ENCODE assay signal across 20 mouse cellular contexts in the genomic region with DNA sequence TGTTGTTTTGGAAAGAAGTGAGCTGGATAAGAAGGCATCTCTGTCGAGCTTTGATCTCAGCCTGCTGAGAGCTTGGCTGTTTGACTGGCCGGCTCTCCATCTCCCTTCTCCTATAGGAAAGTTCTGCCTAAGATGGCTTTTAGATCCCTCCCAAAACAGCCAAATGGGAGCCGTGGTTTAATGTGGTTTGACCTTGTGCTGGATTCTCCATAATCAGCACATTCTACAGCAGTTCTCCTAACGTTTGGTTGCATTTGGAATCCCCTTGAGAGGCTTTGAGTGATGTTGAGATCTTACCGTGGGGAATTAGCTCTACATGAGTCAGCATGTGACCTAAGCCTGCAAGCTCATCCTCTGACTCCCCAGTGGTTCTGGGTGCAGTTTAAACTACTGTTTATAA.
DNase-seq lines count a peak whose midpoint lies in the region; ATAC-seq and TF ChIP-seq lines count a peak whose summit lies in the region.
"Had no signal": no experiment of that assay in that cellular context is flagged by ENCODE, and none has a peak within 500 bp of the region (broad histone marks: within the 10 kb centered on the region; RNA-seq: fewer than 3 reads in every experiment).

No protein-coding gene starts in this region.

- no peak overlapping the region for H3ac ChIP-seq in C2C12 (ENCODE audit: control insufficient read depth, insufficient read length, low read depth)

- H3K9me3 ChIP-seq in heart, embryonic 11.5 days (replicated peaks; ENCODE audit: control insufficient read depth, low read length) = no peaks in the 10 kb centered on the region
- H3K9me3 ChIP-seq: embryonic facial prominence, embryonic 10.5 days; embryonic facial prominence, embryonic 12.5 days; forebrain, embryonic 12.5 days had no signal

- H3K9ac ChIP-seq in heart, embryonic 11.5 days (ENCODE audit: low read depth, low read length) = no peak overlapping the region
- H3K9ac ChIP-seq: embryonic facial prominence, embryonic 12.5 days; forebrain, embryonic 12.5 days had no signal

- no peaks in the 10 kb centered on the region for H3K27me3 ChIP-seq in C2C12 (ENCODE audit: control insufficient read depth, insufficient read depth, insufficient read length)
- peaks cover 2% of the 10 kb centered on the region for H3K27me3 ChIP-seq in Patski
- no peaks in the 10 kb centered on the region for H3K27me3 ChIP-seq in heart, embryonic 11.5 days (ENCODE audit: control insufficient read depth, insufficient read depth, low read length)
- H3K27me3 ChIP-seq: embryonic facial prominence, embryonic 12.5 days; forebrain, embryonic 12.5 days had no signal

- H3K36me3 ChIP-seq in C2C12 (ENCODE audit: control insufficient read depth, insufficient read depth) = no peaks in the 10 kb centered on the region
- no peaks in the 10 kb centered on the region for H3K36me3 ChIP-seq in heart, embryonic 11.5 days (ENCODE audit: control insufficient read depth, insufficient read depth, low read length)
- H3K36me3 ChIP-seq: embryonic facial prominence, embryonic 10.5 days; embryonic facial prominence, embryonic 12.5 days; forebrain, embryonic 12.5 days had no signal

- POLR2A ChIA-PET in Patski (lab: Charles Lee) = no interaction called here

- H3K4me1 ChIP-seq in heart, embryonic 11.5 days (ENCODE audit: control insufficient read depth, insufficient read depth, low read length) = no peaks in the 10 kb centered on the region
- H3K4me1 ChIP-seq: embryonic facial prominence, embryonic 10.5 days; embryonic facial prominence, embryonic 12.5 days; forebrain, embryonic 12.5 days had no signal

- no peak overlapping the region for H3K27ac ChIP-seq in heart, embryonic 11.5 days (ENCODE audit: low read depth, low read length)
- H3K27ac ChIP-seq: embryonic facial prominence, embryonic 10.5 days; embryonic facial prominence, embryonic 12.5 days; forebrain, embryonic 12.5 days had no signal

- CTCF ChIA-PET in Patski (lab: Charles Lee) = interaction anchor here (1.1 to 1.9 kb wide), 2 partner anchors 16 to 93 kb away, joined by 3 to 5 read pairs; no protein-coding TSS in a partner anchor

- ATAC-seq in Patski = peak; percentile 80
- no peak for ATAC-seq in heart, embryonic 11.5 days (replicated peaks; ENCODE audit: insufficient number of reproducible peaks, low FRiP score, low TSS enrichment)
- ATAC-seq: forebrain, embryonic 14.5 days; forebrain, embryonic 16.5 days had no signal

- H3K4me2 ChIP-seq in heart, embryonic 11.5 days = no peak overlapping the region
- H3K4me2 ChIP-seq: embryonic facial prominence, embryonic 12.5 days; forebrain, embryonic 12.5 days had no signal

- no peak for TF ChIP-seq CTCF in C2C12 (IDR thresholded peaks at IDR 0.05; ENCODE audit: control insufficient read depth, insufficient read depth, insufficient read length)
- no peak for TF ChIP-seq CTCF in Patski (IDR thresholded peaks at IDR 0.05)

- 56% methylated on average over 5 of the region's 5 CpGs for WGBS in heart, embryonic 11.5 days (ENCODE audit: insufficient replicate concordance)

- H3K79me2 ChIP-seq in C2C12 (ENCODE audit: control insufficient read depth, insufficient read depth) = no peaks in the 10 kb centered on the region

- in situ Hi-C loops in Patski (cut with MboI; ENCODE audit: low pct_unique_long_range_greater_than_20kb) = no loop called here

- H3K4me3 ChIP-seq in C2C12 (ENCODE audit: insufficient read depth, poor library complexity, severe bottlenecking) = no peak overlapping the region
- H3K4me3 ChIP-seq in heart, embryonic 11.5 days (ENCODE audit: low read depth, low read length) = no peak overlapping the region
- H3K4me3 ChIP-seq: embryonic facial prominence, embryonic 10.5 days; embryonic facial prominence, embryonic 12.5 days; forebrain, embryonic 12.5 days had no signal

- H3K79me3 ChIP-seq in C2C12 (ENCODE audit: low read depth) = no peaks in the 10 kb centered on the region

- peak; percentile 43 for DNase-seq in 3134 (ENCODE audit: extremely low read depth, insufficient read length, low spot score)
- peak; percentile 27 for DNase-seq in Patski (ENCODE audit: low read depth, low spot score)
- no peak for DNase-seq in lung, postnatal 10 days
- DNase-seq in cerebellum, postnatal 10 days = no peak
- DNase-seq: adrenal gland, adult 2 months; adrenal gland, postnatal 10 days; adrenal gland, postnatal 25 days; B cell, adult 2 months; cerebellum, adult 11 months; cerebellum, adult 18-20 months; cerebellum, adult 8-10 months; cerebellum, adult 9-11 months; cerebellum, postnatal 25 days had no signal

TF ChIP-seq in C2C12, 6 proteins besides CTCF, POLR2A, EP300 and RAD21:
- peak; percentile 13 for TF ChIP-seq USF1 (IDR thresholded peaks at IDR 0.05; ENCODE audit: low read depth)
- no peak for TF ChIP-seq CEBPB (IDR thresholded peaks at IDR 0.05; ENCODE audit: low read depth)

Comparison
In these comparisons a context has a peak if more than half of its experiments do, and no peak if none do; other contexts are left out.
1. DNase-seq: peak in 3134 (single experiment) and Patski (single experiment); none in lung, postnatal 10 days (single experiment) and cerebellum, postnatal 10 days (0 of 2).